Mouse (Mus musculus) adrenal gland (tissue): ENCODE measurements around the gene Ifi203.
"Not testable (repeated sequence)": the region's sequence is repeated elsewhere in the genome, so short reads cannot be mapped to it uniquely, and the experiment has no call there.

Experiments
- intact Hi-C: fragments of 180-260 bp; cut with DNase I; formaldehyde crosslinking; loops from one replicate; pipeline ENCODE4 v1.15.1; 2025

The Ifi203 gene

GRCm38 (mm10) chr1:173889741-173890140, 52.7 kb downstream of the Ifi203 start:
- intact Hi-C loops = not testable (repeated sequence)

DNA sequence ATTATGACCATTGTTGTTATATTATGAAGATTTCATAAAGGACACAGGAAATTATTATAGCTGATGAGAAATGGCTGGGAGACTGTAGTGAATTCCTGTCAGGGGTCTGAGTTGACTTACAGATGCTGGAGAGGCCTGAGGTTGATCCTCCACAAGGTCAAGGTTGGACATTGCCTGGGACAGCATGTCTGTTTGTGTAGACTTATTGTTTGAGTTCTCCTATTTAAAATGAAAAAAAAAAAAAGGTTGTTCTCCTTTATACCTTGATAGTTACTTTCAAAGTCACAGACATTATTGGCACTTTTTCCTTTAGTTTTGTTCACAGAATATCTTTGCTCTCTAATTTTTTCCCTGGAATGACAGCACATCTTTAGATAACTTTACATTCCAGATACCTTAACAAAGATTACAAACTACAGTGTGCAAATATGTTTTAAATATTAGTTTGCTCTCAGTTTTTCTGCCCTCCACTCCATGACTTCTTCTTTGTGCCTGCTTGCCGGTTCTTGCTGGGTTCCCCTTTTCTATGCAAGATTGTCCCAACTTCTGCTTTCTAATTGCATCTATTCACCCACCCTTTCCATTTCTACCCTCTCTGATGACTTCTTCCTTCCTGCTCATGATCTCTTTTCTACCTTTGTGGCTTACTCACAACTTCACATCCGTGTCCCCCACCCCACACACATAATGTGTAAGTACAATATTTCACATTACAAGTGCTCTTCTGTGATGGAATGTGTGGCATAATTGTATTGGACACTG, 55.3 kb downstream of the Ifi203 start:
- intact Hi-C loops = not testable (repeated sequence)

GRCm38 (mm10) chr1:173880004-173880666, 62.3 kb downstream of the Ifi203 start:
- intact Hi-C loops = not testable (repeated sequence)

DNA sequence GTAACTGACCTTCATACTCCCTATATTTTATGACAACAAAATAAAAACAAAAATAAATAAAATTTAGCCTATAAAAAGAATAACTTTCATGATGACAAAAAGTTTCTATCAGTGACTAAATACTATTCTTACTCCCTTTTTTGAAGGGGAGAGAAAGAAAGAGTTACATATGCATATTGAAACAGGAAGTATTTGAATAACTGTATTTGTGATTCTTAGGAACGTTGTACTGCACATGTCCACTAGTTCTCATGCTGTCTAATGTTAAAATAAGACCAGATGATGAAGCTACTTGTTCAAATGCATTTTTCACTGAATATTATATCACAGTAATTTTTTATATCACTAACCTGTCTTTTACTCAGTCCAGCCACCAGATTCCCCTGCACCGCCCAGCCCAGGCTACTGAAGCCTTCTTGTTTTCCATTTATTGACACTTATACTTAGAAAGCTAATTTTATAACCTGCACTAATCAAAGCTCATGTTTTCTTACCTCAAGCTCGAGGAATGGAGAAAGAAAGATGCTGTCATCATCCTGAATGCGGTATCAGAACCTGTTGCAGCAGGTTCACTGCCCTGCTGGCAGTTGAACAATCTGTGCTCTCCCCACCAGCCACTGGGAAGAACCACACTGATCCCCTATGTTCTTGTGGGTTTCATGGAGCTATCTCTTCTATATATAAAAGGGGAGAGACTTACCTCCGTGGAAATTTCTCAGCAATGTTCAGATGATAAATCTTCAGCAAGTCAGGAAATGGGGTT, 63.1 kb downstream of the Ifi203 start:
- intact Hi-C loops = not testable (repeated sequence)

DNA sequence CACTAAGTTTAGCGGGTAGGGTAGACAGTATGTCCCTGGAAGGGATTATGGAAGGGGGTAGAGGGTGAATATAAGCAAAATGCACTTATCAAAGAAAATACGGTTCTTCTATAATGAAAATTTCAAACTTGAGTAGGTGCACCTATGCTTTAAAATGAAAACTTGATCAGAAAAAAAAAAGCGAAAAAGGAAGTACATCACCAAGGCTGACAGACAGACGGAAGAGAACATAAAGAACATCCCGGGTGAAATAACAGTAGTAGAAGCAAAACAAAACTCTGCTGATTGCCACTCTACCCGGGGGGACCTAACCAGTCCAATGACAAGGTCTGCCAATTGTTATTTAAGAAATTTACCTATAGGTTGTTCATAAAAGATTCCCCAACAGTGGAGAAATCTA, 64.2 kb downstream of the Ifi203 start:
- intact Hi-C loops = not testable (repeated sequence)

DNA sequence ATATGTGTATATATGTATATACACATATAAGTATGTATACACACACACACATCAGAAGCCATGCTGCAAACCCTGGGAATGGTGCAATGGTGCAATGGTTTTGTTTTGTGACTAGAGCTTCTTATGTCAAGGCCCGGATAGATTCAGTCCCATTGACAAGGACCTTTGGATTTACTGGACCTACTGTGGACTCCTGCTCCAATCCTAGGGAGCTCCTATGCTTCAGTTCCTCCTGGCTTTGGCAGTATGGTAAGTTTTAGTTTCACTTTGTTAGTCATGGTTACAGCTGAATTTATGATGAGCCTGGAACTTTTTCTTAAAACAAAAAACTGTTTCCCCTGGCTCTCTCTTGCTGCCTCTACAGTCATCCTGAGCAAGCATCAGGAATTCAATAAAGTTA, 65.3 kb downstream of the Ifi203 start:
- intact Hi-C loops = not testable (repeated sequence)
